Mouse (Mus musculus): ENCODE data around the gene Tmem186. TPM values are rescaled to one million over a fixed set of nuclear protein-coding genes. Genes with fewer than 3 reads are reported as not detected.

Tmem186 gene
- polyA plus RNA-seq, 1 experiment from 2014 or later, result 7.0 TPM

- no peak for TF ChIP-seq EP300 (IDR thresholded peaks at IDR 0.05; ENCODE audit: low read depth)
- no peak for TF ChIP-seq CTCF (IDR thresholded peaks at IDR 0.05; ENCODE audit: low read depth)
- H3K27ac ChIP-seq (ENCODE audit: low read depth), result no peak overlapping the region
- WGBS (ENCODE audit: insufficient replicate concordance), result 82% methylated on average over 6 of the region's 6 CpGs
- no peaks in the 10 kb centered on the region for H3K9me3 ChIP-seq (ENCODE audit: low read length)
- no peak overlapping the region for H3K4me3 ChIP-seq (ENCODE audit: low read depth, low read length)
- ATAC-seq (no peak), DNase-seq (no peak)
- no peak overlapping the region for H3K9ac ChIP-seq (replicated peaks)
- no peak overlapping the region for H3K4me2 ChIP-seq (ENCODE audit: low read depth, low read length)
- no peaks in the 10 kb centered on the region for H3K27me3 ChIP-seq (ENCODE audit: insufficient read depth, low read length)
- peaks cover 75% of the 10 kb centered on the region for H3K36me3 ChIP-seq (replicated peaks; ENCODE audit: insufficient read depth, low read length)
- H3K4me1 ChIP-seq (ENCODE audit: insufficient read depth), result peaks cover 5% of the 10 kb centered on the region; the same call in 1 of the 2 replicates
These were observed 17.6 kb upstream of the Tmem186 start for GRCm38 (mm10) chr16:8655108-8655507.

- no peaks in the 10 kb centered on the region for H3K4me1 ChIP-seq (ENCODE audit: insufficient read depth)
- H3K27ac ChIP-seq (ENCODE audit: low read depth), result no peak overlapping the region
- peaks cover 80% of the 10 kb centered on the region for H3K36me3 ChIP-seq (replicated peaks; ENCODE audit: insufficient read depth, low read length)
- H3K9ac ChIP-seq (replicated peaks), result no peak overlapping the region
- H3K4me3 ChIP-seq (ENCODE audit: low read depth, low read length), result no peak overlapping the region
- H3K27me3 ChIP-seq (ENCODE audit: insufficient read depth, low read length), result no peaks in the 10 kb centered on the region
- no peaks in the 10 kb centered on the region for H3K9me3 ChIP-seq (ENCODE audit: low read length)
- no peak overlapping the region for H3K4me2 ChIP-seq (ENCODE audit: low read depth, low read length)
- DNase-seq (no peak), ATAC-seq (no peak)
- TF ChIP-seq CTCF (IDR thresholded peaks at IDR 0.05; ENCODE audit: low read depth) (no peak), EP300 (IDR thresholded peaks at IDR 0.05; ENCODE audit: low read depth) (no peak)
- 93% methylated on average over 3 of the region's 3 CpGs for WGBS (ENCODE audit: insufficient replicate concordance)
These were observed 12.5 kb upstream of the Tmem186 start for GRCm38 (mm10) chr16:8650007-8650406.

GRCm38 (mm10) chr16:8645546-8645945 is 8.0 kb upstream of the Tmem186 start:
- Histone ChIP-seq H3K27me3 (ENCODE audit: insufficient read depth, low read length) (no peaks in the 10 kb centered on the region), H3K4me1 (ENCODE audit: insufficient read depth) (no peaks in the 10 kb centered on the region), H3K4me2 (ENCODE audit: low read depth, low read length) (no peak overlapping the region), H3K27ac (ENCODE audit: low read depth) (no peak overlapping the region), H3K4me3 (ENCODE audit: low read depth, low read length) (no peak overlapping the region), H3K9ac (replicated peaks) (no peak overlapping the region), H3K9me3 (ENCODE audit: low read length) (no peaks in the 10 kb centered on the region), H3K36me3 (replicated peaks; ENCODE audit: insufficient read depth, low read length) (peaks cover 82% of the 10 kb centered on the region)
- DNase-seq (no peak), ATAC-seq (no peak)
- WGBS (ENCODE audit: insufficient replicate concordance), result 86% methylated on average over 6 of the region's 6 CpGs
- TF ChIP-seq CTCF (IDR thresholded peaks at IDR 0.05; ENCODE audit: low read depth) (no peak), EP300 (IDR thresholded peaks at IDR 0.05; ENCODE audit: low read depth) (no peak)

- ATAC-seq (peak; percentile 86), DNase-seq (peak; percentile 62)
- Histone ChIP-seq H3K4me2 (ENCODE audit: low read depth, low read length) (no peak overlapping the region), H3K27ac (ENCODE audit: low read depth) (no peak overlapping the region), H3K4me3 (ENCODE audit: low read depth, low read length) (no peak overlapping the region), H3K36me3 (replicated peaks; ENCODE audit: insufficient read depth, low read length) (peaks cover 69% of the 10 kb centered on the region), H3K9me3 (ENCODE audit: low read length) (no peaks in the 10 kb centered on the region), H3K9ac (replicated peaks) (no peak overlapping the region), H3K4me1 (ENCODE audit: insufficient read depth) (peaks cover 13% of the 10 kb centered on the region), H3K27me3 (ENCODE audit: insufficient read depth, low read length) (no peaks in the 10 kb centered on the region)
- 65% methylated on average over 2 of the region's 2 CpGs for WGBS (ENCODE audit: insufficient replicate concordance)
- TF ChIP-seq CTCF (IDR thresholded peaks at IDR 0.05; ENCODE audit: low read depth) (peak; percentile 95), EP300 (IDR thresholded peaks at IDR 0.05; ENCODE audit: low read depth) (no peak)
These were observed 6.3 kb upstream of the Tmem186 start for GRCm38 (mm10) chr16:8643855-8644254.

DNA sequence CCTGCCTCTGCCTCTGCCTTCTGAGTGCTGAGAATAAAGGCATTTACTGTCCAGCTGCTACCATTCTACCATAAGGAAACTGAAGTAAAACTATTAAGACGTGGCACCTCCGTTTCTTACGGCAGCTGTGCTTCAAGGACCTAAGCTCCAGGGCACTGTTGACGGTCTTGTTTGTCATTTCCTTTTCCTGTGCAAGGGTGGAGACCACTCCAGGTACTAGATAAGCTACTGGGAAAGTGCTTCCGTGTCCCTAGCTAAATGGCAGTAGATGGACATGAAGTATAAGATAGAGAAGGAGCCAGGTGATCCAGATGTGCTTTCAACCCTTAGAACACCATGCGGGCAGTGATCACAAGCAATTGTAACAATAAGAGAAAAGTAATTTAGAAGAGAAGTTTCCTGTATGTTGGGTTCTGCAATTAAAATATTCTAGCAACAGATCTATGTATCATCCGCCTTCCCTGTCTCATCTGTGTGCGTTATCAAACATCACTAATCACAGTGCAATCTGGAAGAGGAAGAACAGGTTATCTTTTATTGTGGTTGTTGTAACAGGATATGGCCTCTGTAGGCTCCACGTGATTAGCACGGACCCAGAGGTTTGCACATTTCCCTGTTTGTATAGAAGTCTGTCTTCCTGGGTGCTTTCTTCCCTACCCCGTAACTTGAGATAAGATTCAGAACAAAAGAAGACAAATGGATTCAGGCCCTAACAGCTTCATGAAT is 2.1 kb upstream of the Tmem186 start:
- 59% methylated on average over 11 of the region's 11 CpGs for WGBS (ENCODE audit: insufficient replicate concordance)
- no peaks in the 10 kb centered on the region for H3K9me3 ChIP-seq (ENCODE audit: low read length)
- TF ChIP-seq CTCF (IDR thresholded peaks at IDR 0.05; ENCODE audit: low read depth), result no peak
- no peak for TF ChIP-seq EP300 (IDR thresholded peaks at IDR 0.05; ENCODE audit: low read depth)
- no peak overlapping the region for H3K27ac ChIP-seq (ENCODE audit: low read depth)
- no peak overlapping the region for H3K4me3 ChIP-seq (ENCODE audit: low read depth, low read length)
- ATAC-seq (no peak), DNase-seq (no peak)
- H3K4me2 ChIP-seq (ENCODE audit: low read depth, low read length), result peak overlapping the region; percentile 33; the same call in 1 of the 2 replicates
- H3K27me3 ChIP-seq (ENCODE audit: insufficient read depth, low read length), result no peaks in the 10 kb centered on the region
- H3K36me3 ChIP-seq (replicated peaks; ENCODE audit: insufficient read depth, low read length), result peaks cover 36% of the 10 kb centered on the region
- H3K4me1 ChIP-seq (ENCODE audit: insufficient read depth), result peaks cover 31% of the 10 kb centered on the region
- no peak overlapping the region for H3K9ac ChIP-seq (replicated peaks)

DNA sequence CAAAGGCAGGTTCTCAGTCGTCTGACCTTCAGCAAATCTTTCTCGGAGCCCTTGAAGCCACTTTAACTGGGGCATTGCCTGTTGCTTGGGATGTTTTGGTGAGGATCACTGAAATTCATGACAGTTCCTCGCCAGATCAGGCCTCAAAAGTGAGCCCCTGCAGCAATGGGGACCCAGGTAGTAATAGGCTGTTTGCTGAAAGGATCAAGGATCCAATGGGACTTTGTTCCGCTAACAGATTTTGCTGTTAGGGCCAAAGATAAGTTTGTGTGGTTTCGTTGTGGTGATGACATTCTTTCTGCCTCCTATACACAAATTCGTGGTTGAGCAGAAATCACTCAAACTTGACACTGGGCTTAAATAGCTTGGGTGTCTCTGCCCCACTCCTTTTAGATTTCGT is 619 bp upstream of the Tmem186 start:
- Histone ChIP-seq H3K4me3 (ENCODE audit: low read depth, low read length) (peak overlapping the region; percentile 93), H3K4me1 (ENCODE audit: insufficient read depth) (peaks cover 31% of the 10 kb centered on the region), H3K36me3 (replicated peaks; ENCODE audit: insufficient read depth, low read length) (peaks cover 29% of the 10 kb centered on the region), H3K27me3 (ENCODE audit: insufficient read depth, low read length) (no peaks in the 10 kb centered on the region), H3K9me3 (ENCODE audit: low read length) (no peaks in the 10 kb centered on the region), H3K9ac (replicated peaks) (peak overlapping the region; percentile 89), H3K27ac (ENCODE audit: low read depth) (peak overlapping the region; percentile 98), H3K4me2 (ENCODE audit: low read depth, low read length) (peak overlapping the region; percentile 88)
- no peak for DNase-seq
- TF ChIP-seq CTCF (IDR thresholded peaks at IDR 0.05; ENCODE audit: low read depth), result no peak
- ATAC-seq, result no peak
- 16% methylated on average over 7 of the region's 7 CpGs for WGBS (ENCODE audit: insufficient replicate concordance)

All from liver, postnatal 0 days (tissue).